Mouse (Mus musculus): ENCODE results near the gene Ptprt. TPM values are rescaled to one million over a fixed set of nuclear protein-coding genes. Genes with fewer than 3 reads are reported as not detected.

Gene Ptprt
- polyA plus RNA-seq, 1 experiment from 2014 or later: 0.05 TPM

DNA sequence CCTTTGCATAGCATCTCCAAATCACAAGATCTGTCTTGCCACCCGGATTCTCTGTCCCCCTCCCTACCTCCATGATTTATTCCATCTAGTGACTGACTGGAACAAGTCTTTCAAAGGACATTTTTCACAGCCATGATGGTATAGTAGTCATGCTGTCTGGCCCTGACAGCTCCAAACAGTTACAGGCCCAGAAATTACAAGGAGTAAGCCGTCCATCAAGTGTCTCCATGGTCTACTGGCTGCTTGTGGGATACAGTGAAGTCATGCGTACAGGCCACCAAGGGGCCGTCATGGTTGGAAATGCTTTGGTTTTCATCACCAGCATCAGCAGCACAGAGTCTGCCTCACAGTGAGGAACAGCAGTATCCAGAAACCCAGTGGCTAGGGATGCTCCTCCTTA, 156.1 kb downstream of the Ptprt start:
- Histone ChIP-seq H3K4me1 (ENCODE audit: control insufficient read depth, low read depth, low read length) (no peaks in the 10 kb centered on the region), H3K4me3 (ENCODE audit: low read depth, low read length) (no peak overlapping the region), H3K9me3 (replicated peaks; ENCODE audit: control insufficient read depth, low read length) (no peaks in the 10 kb centered on the region), H3K27me3 (ENCODE audit: control insufficient read depth, insufficient read depth, low read depth, low read length) (no peaks in the 10 kb centered on the region), H3K4me2 (ENCODE audit: low read depth, low read length) (no peak overlapping the region), H3K9ac (ENCODE audit: low read depth, low read length) (no peak overlapping the region), H3K36me3 (ENCODE audit: control insufficient read depth, insufficient read depth) (no peaks in the 10 kb centered on the region), H3K27ac (ENCODE audit: low read length) (no peak overlapping the region)
- no peak for ATAC-seq (ENCODE audit: low read depth)
- 63% methylated on average over 4 of the region's 4 CpGs for WGBS (ENCODE audit: insufficient replicate concordance)

DNA sequence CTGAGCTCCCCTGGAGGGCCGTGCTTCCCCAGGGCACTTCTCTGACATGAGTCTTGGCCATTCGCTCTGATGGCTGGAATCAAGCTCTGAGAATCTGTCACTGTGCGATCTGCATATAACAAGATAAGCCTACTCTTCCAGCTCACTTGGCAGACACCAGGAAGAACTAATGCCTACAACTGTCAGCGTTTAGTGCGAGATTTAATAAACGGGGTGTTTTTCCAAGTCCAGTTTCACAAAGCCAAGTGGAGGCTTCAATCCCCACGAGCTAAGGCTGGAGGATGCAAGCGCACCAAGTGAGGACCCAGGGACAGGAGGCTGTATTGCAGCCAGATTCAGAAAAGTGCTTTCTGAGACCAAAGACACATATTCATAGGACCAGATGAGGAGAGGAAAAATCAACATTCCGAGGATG, 161.4 kb downstream of the Ptprt start:
- 70% methylated on average over 9 of the region's 9 CpGs for WGBS (ENCODE audit: insufficient replicate concordance)
- Histone ChIP-seq H3K9ac (ENCODE audit: low read depth, low read length) (no peak overlapping the region), H3K4me3 (ENCODE audit: low read depth, low read length) (no peak overlapping the region), H3K9me3 (replicated peaks; ENCODE audit: control insufficient read depth, low read length) (no peaks in the 10 kb centered on the region; the same call in 1 of the 2 replicates), H3K27me3 (ENCODE audit: control insufficient read depth, insufficient read depth, low read depth, low read length) (no peaks in the 10 kb centered on the region), H3K4me2 (ENCODE audit: low read depth, low read length) (no peak overlapping the region), H3K4me1 (ENCODE audit: control insufficient read depth, low read depth, low read length) (no peaks in the 10 kb centered on the region), H3K27ac (ENCODE audit: low read length) (no peak overlapping the region), H3K36me3 (ENCODE audit: control insufficient read depth, insufficient read depth) (no peaks in the 10 kb centered on the region)
- no peak for ATAC-seq (ENCODE audit: low read depth)

DNA sequence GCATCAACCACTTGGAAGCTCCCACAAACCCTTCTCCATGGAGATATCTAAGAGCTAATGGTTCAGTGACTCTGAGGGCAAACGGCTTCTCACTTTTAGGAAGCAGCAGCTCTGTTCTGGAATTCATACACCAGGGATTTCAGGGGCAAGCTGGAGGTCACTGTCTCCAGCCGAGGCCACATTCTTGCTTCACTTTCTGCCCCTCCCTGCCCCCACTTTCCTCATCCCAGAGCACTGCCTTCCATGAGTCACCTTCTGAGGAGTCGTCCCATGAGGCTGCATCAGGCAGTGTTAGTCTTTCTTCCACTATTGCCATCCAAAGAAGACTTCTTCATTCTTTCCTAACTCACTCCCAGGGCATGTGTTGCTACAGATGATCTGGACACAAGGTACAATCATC, 162.8 kb downstream of the Ptprt start:
- Histone ChIP-seq H3K4me2 (ENCODE audit: low read depth, low read length) (no peak overlapping the region), H3K9ac (ENCODE audit: low read depth, low read length) (no peak overlapping the region), H3K4me3 (ENCODE audit: low read depth, low read length) (no peak overlapping the region), H3K27me3 (ENCODE audit: control insufficient read depth, insufficient read depth, low read depth, low read length) (no peaks in the 10 kb centered on the region), H3K9me3 (replicated peaks; ENCODE audit: control insufficient read depth, low read length) (no peaks in the 10 kb centered on the region; the same call in 1 of the 2 replicates), H3K27ac (ENCODE audit: low read length) (no peak overlapping the region), H3K4me1 (ENCODE audit: control insufficient read depth, low read depth, low read length) (no peaks in the 10 kb centered on the region), H3K36me3 (ENCODE audit: control insufficient read depth, insufficient read depth) (no peaks in the 10 kb centered on the region)
- 45% methylated on average over 3 of the region's 3 CpGs for WGBS (ENCODE audit: insufficient replicate concordance)
- no peak for ATAC-seq (ENCODE audit: low read depth)

DNA sequence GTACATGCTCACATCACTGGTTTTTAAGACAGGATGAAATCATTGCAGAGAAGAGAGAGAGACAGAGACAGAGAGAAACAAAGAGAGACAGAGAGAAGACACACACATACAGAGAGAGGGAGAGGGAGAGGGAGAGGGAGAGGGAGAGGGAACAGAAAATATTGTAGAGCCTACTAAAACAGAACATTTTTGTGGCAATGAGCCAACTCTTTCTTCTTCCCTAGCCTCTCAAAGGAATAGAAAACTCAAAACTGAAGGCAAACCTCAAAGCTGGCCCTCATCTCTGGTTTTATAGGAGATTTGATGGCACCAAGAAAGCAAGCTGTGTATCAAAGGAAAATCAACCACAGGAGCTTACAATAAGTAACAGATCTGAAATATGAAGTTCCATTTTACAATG, 176.9 kb downstream of the Ptprt start:
- H3K4me1 ChIP-seq (ENCODE audit: control insufficient read depth, low read depth, low read length): no peaks in the 10 kb centered on the region
- no peak overlapping the region for H3K27ac ChIP-seq (ENCODE audit: low read length)
- H3K9ac ChIP-seq (ENCODE audit: low read depth, low read length): no peak overlapping the region
- no peaks in the 10 kb centered on the region for H3K36me3 ChIP-seq (ENCODE audit: control insufficient read depth, insufficient read depth)
- no peak overlapping the region for H3K4me3 ChIP-seq (ENCODE audit: low read depth, low read length)
- no peaks in the 10 kb centered on the region for H3K27me3 ChIP-seq (ENCODE audit: control insufficient read depth, insufficient read depth, low read depth, low read length)
- no peaks in the 10 kb centered on the region for H3K9me3 ChIP-seq (replicated peaks; ENCODE audit: control insufficient read depth, low read length)
- ATAC-seq (ENCODE audit: low read depth): no peak
- no peak overlapping the region for H3K4me2 ChIP-seq (ENCODE audit: low read depth, low read length)

DNA sequence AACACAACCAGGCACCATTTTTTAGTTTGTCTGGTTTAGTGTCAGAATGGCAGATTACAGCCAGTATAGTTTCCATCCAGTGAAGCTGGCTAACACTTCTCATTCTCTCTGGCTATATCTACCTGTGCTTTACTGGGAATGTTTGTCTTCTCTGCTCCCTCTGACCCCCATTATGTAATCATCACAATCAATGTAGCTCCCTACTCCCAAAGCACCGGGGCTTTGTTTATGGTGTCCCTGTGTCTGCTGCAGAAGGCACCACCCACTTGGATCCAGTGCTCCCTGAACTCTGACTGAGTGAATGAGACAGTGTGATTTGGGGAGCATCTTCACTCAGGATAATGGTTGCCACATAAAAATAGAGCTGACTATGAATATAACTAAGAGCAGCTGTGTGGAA, 217.8 kb downstream of the Ptprt start:
- 28% methylated on average over 1 of the region's 1 CpGs for WGBS (ENCODE audit: insufficient replicate concordance)
- Histone ChIP-seq H3K27me3 (ENCODE audit: control insufficient read depth, insufficient read depth, low read depth, low read length) (no peaks in the 10 kb centered on the region), H3K9me3 (replicated peaks; ENCODE audit: control insufficient read depth, low read length) (no peaks in the 10 kb centered on the region), H3K36me3 (ENCODE audit: control insufficient read depth, insufficient read depth) (no peaks in the 10 kb centered on the region), H3K4me2 (ENCODE audit: low read depth, low read length) (no peak overlapping the region), H3K27ac (ENCODE audit: low read length) (no peak overlapping the region), H3K4me3 (ENCODE audit: low read depth, low read length) (no peak overlapping the region), H3K4me1 (ENCODE audit: control insufficient read depth, low read depth, low read length) (no peaks in the 10 kb centered on the region), H3K9ac (ENCODE audit: low read depth, low read length) (no peak overlapping the region)
- peak; percentile 61 for ATAC-seq (ENCODE audit: low read depth)

DNA sequence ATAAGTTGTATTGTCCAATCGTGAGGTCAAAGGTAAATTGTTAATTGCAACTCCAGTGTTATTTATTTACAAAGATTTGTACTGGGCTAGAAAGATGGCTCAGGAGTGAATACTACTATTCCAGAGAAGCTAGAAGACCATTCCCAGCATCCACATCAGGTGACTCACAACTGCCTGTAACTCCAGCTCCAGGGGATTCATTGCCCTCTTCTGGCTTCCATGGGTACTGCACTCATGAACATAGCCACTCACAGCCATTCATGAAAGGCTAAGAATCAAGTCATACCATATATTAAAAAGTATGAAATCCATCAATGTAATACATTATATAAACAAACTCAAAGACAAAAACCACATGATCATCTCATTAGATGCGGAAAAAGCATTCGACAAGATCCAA, 224.3 kb downstream of the Ptprt start:
- Histone ChIP-seq H3K4me2 (ENCODE audit: low read depth, low read length) (no peak overlapping the region), H3K9ac (ENCODE audit: low read depth, low read length) (no peak overlapping the region), H3K9me3 (replicated peaks; ENCODE audit: control insufficient read depth, low read length) (no peaks in the 10 kb centered on the region), H3K36me3 (ENCODE audit: control insufficient read depth, insufficient read depth) (no peaks in the 10 kb centered on the region), H3K27ac (ENCODE audit: low read length) (no peak overlapping the region), H3K4me1 (ENCODE audit: control insufficient read depth, low read depth, low read length) (no peaks in the 10 kb centered on the region), H3K4me3 (ENCODE audit: low read depth, low read length) (no peak overlapping the region), H3K27me3 (ENCODE audit: control insufficient read depth, insufficient read depth, low read depth, low read length) (no peaks in the 10 kb centered on the region)
- WGBS (ENCODE audit: insufficient replicate concordance): 67% methylated on average over 3 of the region's 3 CpGs
- no peak for ATAC-seq (ENCODE audit: low read depth)

DNA sequence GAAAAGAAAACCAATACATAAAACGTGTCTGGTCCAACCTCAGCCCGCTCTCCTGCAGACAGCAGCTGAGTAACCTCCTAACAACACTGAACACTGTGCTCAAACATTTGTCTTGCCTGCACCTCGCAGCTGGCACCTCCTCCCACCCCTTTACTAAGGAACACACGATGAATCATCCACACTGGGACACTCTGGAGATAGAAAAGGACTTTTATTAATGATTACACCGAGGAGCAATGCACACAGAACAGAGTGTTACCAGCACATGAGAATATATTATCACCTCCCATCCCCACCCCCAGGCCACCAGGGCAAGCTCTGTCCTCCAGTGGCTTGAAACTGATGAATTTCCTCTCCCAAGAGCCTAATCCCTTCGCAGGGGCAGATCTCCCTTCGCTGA, 230.8 kb downstream of the Ptprt start:
- Histone ChIP-seq H3K4me3 (ENCODE audit: low read depth, low read length) (no peak overlapping the region), H3K27me3 (ENCODE audit: control insufficient read depth, insufficient read depth, low read depth, low read length) (no peaks in the 10 kb centered on the region), H3K4me2 (ENCODE audit: low read depth, low read length) (no peak overlapping the region), H3K36me3 (ENCODE audit: control insufficient read depth, insufficient read depth) (no peaks in the 10 kb centered on the region), H3K9me3 (replicated peaks; ENCODE audit: control insufficient read depth, low read length) (no peaks in the 10 kb centered on the region; the same call in 1 of the 2 replicates), H3K9ac (ENCODE audit: low read depth, low read length) (no peak overlapping the region), H3K4me1 (ENCODE audit: control insufficient read depth, low read depth, low read length) (no peaks in the 10 kb centered on the region), H3K27ac (ENCODE audit: low read length) (no peak overlapping the region)
- 46% methylated on average over 7 of the region's 7 CpGs for WGBS (ENCODE audit: insufficient replicate concordance)
- no peak for ATAC-seq (ENCODE audit: low read depth)

DNA sequence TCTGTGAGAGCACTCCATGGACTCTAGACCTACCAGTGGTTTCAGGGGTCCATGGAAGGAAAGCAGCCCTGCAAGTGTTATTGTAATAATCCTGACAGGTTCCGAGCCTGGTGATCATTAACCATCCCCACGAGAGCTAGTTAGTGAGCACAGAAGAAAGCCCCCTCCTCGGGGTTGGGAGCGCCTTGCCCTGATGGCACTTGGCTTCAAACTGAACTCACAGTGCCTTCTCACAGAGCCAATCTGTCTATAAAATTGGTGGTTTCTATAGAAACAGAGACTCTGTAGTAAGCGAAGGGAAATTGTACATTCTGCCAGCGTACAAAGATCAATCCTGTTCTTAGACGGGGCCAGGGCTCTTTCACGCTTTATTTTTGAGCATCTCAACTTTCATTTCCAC, 234.8 kb downstream of the Ptprt start:
- Histone ChIP-seq H3K4me1 (ENCODE audit: control insufficient read depth, low read depth, low read length) (no peaks in the 10 kb centered on the region), H3K4me3 (ENCODE audit: low read depth, low read length) (no peak overlapping the region), H3K27me3 (ENCODE audit: control insufficient read depth, insufficient read depth, low read depth, low read length) (no peaks in the 10 kb centered on the region), H3K9me3 (replicated peaks; ENCODE audit: control insufficient read depth, low read length) (no peaks in the 10 kb centered on the region; the same call in 1 of the 2 replicates), H3K9ac (ENCODE audit: low read depth, low read length) (no peak overlapping the region), H3K4me2 (ENCODE audit: low read depth, low read length) (no peak overlapping the region), H3K36me3 (ENCODE audit: control insufficient read depth, insufficient read depth) (no peaks in the 10 kb centered on the region), H3K27ac (ENCODE audit: low read length) (no peak overlapping the region)
- ATAC-seq (ENCODE audit: low read depth): no peak
- whole genome bisulfite sequencing (ENCODE audit: insufficient replicate concordance): 73% methylated on average over 8 of the region's 8 CpGs

DNA sequence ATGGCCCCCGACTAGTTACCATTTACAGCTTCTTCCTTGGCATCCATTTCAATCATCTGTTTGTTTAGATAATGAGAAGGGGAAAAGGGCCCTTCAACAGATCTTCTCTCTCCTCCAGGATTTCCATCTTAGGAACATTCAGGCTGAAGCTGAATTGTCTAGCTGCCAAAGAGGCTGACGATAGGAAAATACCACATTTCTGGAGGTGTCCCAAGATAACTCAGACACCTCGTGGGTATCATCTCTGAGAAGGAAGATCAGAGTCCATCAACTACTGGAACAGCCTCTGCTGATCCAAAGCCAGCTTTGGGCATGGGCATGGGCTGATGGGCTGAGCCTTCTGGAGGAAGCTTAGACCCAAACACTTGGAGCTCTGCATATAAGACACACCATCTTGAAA, 242.8 kb downstream of the Ptprt start:
- Histone ChIP-seq H3K9ac (ENCODE audit: low read depth, low read length) (no peak overlapping the region), H3K4me3 (ENCODE audit: low read depth, low read length) (no peak overlapping the region), H3K4me2 (ENCODE audit: low read depth, low read length) (no peak overlapping the region), H3K4me1 (ENCODE audit: control insufficient read depth, low read depth, low read length) (no peaks in the 10 kb centered on the region), H3K27me3 (ENCODE audit: control insufficient read depth, insufficient read depth, low read depth, low read length) (no peaks in the 10 kb centered on the region), H3K9me3 (replicated peaks; ENCODE audit: control insufficient read depth, low read length) (no peaks in the 10 kb centered on the region), H3K27ac (ENCODE audit: low read length) (no peak overlapping the region), H3K36me3 (ENCODE audit: control insufficient read depth, insufficient read depth) (no peaks in the 10 kb centered on the region)
- 48% methylated on average over 3 of the region's 3 CpGs for WGBS (ENCODE audit: insufficient replicate concordance)
- no peak for ATAC-seq (ENCODE audit: low read depth)

Data from liver, embryonic 16.5 days (tissue).